Mouse (Mus musculus): ENCODE measurements around the gene Ankrd33b. TPM values are rescaled to one million over a fixed set of nuclear protein-coding genes. Genes with fewer than 3 reads are reported as not detected.

The Ankrd33b gene
- polyA plus RNA-seq, 1 experiment = 6.1 TPM

DNA sequence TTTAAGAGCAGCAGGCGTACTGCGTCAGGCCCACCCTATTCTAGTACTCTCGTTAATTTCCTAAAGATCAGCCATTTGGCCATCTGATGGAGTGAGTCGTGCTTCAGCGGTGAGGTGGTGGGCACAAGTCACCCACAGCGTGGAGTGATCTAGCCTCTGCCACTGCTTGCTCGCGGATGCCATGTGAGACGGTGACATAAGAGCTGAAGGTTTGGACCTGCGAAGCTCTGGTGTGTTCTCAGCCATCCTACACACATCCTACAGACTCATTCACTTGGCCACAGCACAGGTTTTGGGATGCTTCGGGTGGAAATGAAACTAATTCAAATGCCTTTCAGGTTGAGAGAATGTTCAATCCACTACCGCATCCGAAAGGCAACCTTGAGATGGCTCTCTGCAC lies 31.2 kb upstream of the Ankrd33b start:
- Histone ChIP-seq H3K4me3 (ENCODE audit: insufficient read depth, poor library complexity, severe bottlenecking) (no peak overlapping the region), H3K36me3 (ENCODE audit: control insufficient read depth, insufficient read depth) (no peaks in the 10 kb centered on the region), H3K79me2 (ENCODE audit: control insufficient read depth, insufficient read depth) (no peaks in the 10 kb centered on the region), H3K27me3 (ENCODE audit: control insufficient read depth, insufficient read depth, insufficient read length) (no peaks in the 10 kb centered on the region), H3K79me3 (ENCODE audit: low read depth) (no peaks in the 10 kb centered on the region), H3ac (ENCODE audit: control insufficient read depth, insufficient read length, low read depth) (no peak overlapping the region)
- TF ChIP-seq MAX (IDR thresholded peaks at IDR 0.05) (no peak), FOSL1 (IDR thresholded peaks at IDR 0.05; ENCODE audit: insufficient read depth, low read length, poor library complexity, severe bottlenecking) (no peak), CEBPB (IDR thresholded peaks at IDR 0.05; ENCODE audit: low read depth) (no peak)

DNA sequence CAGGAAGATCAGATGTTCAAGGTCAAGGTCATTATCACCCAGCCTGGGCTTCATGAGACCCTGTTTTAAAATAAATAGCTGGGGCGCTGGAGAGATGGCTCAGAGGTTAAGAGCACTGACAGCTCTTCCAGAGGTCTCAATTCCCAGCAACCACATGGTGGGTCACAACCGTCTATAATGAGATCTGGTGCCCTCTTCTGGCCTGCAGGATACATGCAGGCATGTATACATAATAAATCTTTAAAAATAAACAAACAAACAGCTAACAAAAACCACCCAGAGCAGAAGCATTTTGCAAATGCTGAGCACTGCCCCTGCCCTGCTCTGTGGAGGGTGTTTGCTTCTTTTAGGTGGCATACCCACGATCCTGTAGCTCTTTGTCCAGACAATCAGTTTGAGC lies 29.9 kb upstream of the Ankrd33b start:
- H3K4me3 ChIP-seq (ENCODE audit: insufficient read depth, poor library complexity, severe bottlenecking) = no peak overlapping the region
- H3K79me2 ChIP-seq (ENCODE audit: control insufficient read depth, insufficient read depth) = no peaks in the 10 kb centered on the region

GRCm38 (mm10) chr15:31396755-31397154 lies 29.2 kb upstream of the Ankrd33b start:
- Histone ChIP-seq H3K79me3 (ENCODE audit: low read depth) (no peaks in the 10 kb centered on the region), H3K79me2 (ENCODE audit: control insufficient read depth, insufficient read depth) (no peaks in the 10 kb centered on the region)
- no peak for TF ChIP-seq USF1 (IDR thresholded peaks at IDR 0.05; ENCODE audit: low read depth)
- no peak for TF ChIP-seq MYOG (IDR thresholded peaks at IDR 0.05; ENCODE audit: control insufficient read depth, extremely low read depth, insufficient read length)
- no peak for TF ChIP-seq MAX (IDR thresholded peaks at IDR 0.05)
- no peak for TF ChIP-seq FOSL1 (IDR thresholded peaks at IDR 0.05; ENCODE audit: insufficient read depth, low read length, poor library complexity, severe bottlenecking)
- no peak for TF ChIP-seq CTCF (IDR thresholded peaks at IDR 0.05; ENCODE audit: control insufficient read depth, insufficient read depth, insufficient read length)
- no peak for TF ChIP-seq CEBPB (IDR thresholded peaks at IDR 0.05; ENCODE audit: low read depth)
- TF ChIP-seq MYOD1 (IDR thresholded peaks at IDR 0.05; ENCODE audit: control insufficient read depth, insufficient read length, low read depth) = no peak

More for the DNA sequence above, 29.9 kb upstream of the Ankrd33b start:
- TF ChIP-seq USF1 (IDR thresholded peaks at IDR 0.05; ENCODE audit: low read depth) (no peak), MAX (IDR thresholded peaks at IDR 0.05) (no peak), CTCF (IDR thresholded peaks at IDR 0.05; ENCODE audit: control insufficient read depth, insufficient read depth, insufficient read length) (no peak), MYOD1 (IDR thresholded peaks at IDR 0.05; ENCODE audit: control insufficient read depth, insufficient read length, low read depth) (no peak), CEBPB (IDR thresholded peaks at IDR 0.05; ENCODE audit: low read depth) (no peak), MYOG (IDR thresholded peaks at IDR 0.05; ENCODE audit: control insufficient read depth, extremely low read depth, insufficient read length) (no peak), FOSL1 (IDR thresholded peaks at IDR 0.05; ENCODE audit: insufficient read depth, low read length, poor library complexity, severe bottlenecking) (no peak)
- H3K27me3 ChIP-seq (ENCODE audit: control insufficient read depth, insufficient read depth, insufficient read length) = no peaks in the 10 kb centered on the region
- no peaks in the 10 kb centered on the region for H3K36me3 ChIP-seq (ENCODE audit: control insufficient read depth, insufficient read depth)
- H3ac ChIP-seq (ENCODE audit: control insufficient read depth, insufficient read length, low read depth) = no peak overlapping the region
- H3K79me3 ChIP-seq (ENCODE audit: low read depth) = no peaks in the 10 kb centered on the region

DNA sequence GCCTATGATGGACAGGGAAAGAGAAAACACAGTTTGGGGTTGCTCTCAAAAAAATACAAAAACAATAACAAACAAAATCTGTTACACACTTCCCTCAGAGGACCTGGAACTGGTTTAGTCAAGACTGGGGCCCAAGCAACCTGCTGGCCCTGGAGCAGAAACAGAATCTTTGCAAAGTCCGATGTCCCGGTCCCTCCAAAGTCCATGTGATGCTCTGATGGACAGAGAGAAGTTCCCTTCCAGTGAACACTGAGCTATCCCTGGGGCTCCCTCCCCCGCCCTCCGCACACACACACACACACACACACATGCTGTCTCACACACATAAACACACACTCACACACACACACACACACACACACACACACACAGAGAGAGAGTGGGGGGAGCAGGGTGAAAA lies 28.5 kb upstream of the Ankrd33b start:
- Histone ChIP-seq H3ac (ENCODE audit: control insufficient read depth, insufficient read length, low read depth) (no peak overlapping the region), H3K36me3 (ENCODE audit: control insufficient read depth, insufficient read depth) (no peaks in the 10 kb centered on the region), H3K27me3 (ENCODE audit: control insufficient read depth, insufficient read depth, insufficient read length) (no peaks in the 10 kb centered on the region), H3K79me2 (ENCODE audit: control insufficient read depth, insufficient read depth) (no peaks in the 10 kb centered on the region), H3K4me3 (ENCODE audit: insufficient read depth, poor library complexity, severe bottlenecking) (no peak overlapping the region), H3K79me3 (ENCODE audit: low read depth) (no peaks in the 10 kb centered on the region)
- no peak for TF ChIP-seq MYOD1 (IDR thresholded peaks at IDR 0.05; ENCODE audit: control insufficient read depth, insufficient read length, low read depth)
- no peak for TF ChIP-seq MYOG (IDR thresholded peaks at IDR 0.05; ENCODE audit: control insufficient read depth, extremely low read depth, insufficient read length)
- no peak for TF ChIP-seq CEBPB (IDR thresholded peaks at IDR 0.05; ENCODE audit: low read depth)
- TF ChIP-seq CTCF (IDR thresholded peaks at IDR 0.05; ENCODE audit: control insufficient read depth, insufficient read depth, insufficient read length) = no peak
- no peak for TF ChIP-seq MAX (IDR thresholded peaks at IDR 0.05)
- no peak for TF ChIP-seq FOSL1 (IDR thresholded peaks at IDR 0.05; ENCODE audit: insufficient read depth, low read length, poor library complexity, severe bottlenecking)
- TF ChIP-seq USF1 (IDR thresholded peaks at IDR 0.05; ENCODE audit: low read depth) = no peak

More at GRCm38 (mm10) chr15:31396755-31397154, 29.2 kb upstream of the Ankrd33b start:
- Histone ChIP-seq H3ac (ENCODE audit: control insufficient read depth, insufficient read length, low read depth) (no peak overlapping the region), H3K4me3 (ENCODE audit: insufficient read depth, poor library complexity, severe bottlenecking) (no peak overlapping the region), H3K27me3 (ENCODE audit: control insufficient read depth, insufficient read depth, insufficient read length) (no peaks in the 10 kb centered on the region), H3K36me3 (ENCODE audit: control insufficient read depth, insufficient read depth) (no peaks in the 10 kb centered on the region)

DNA sequence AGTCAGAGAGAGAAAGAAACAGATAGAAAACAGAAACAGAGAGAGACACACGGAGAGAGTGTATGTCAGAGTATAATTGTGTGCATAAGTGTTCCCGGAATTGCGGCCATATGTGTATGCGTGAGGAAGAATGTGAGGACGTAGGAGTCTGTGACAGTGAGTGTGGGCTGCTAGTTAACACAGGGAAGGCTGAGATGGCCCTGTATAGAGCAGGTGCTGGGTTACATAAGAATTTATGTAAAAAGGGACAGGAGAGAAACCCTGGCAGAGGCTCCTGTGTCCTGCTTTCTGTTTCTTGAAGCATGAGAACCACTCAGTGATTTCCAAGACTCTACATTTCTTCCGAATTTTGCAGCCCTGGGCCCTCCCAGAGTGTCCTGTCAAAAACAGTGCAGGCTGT lies 25.9 kb upstream of the Ankrd33b start:
- no peaks in the 10 kb centered on the region for H3K79me2 ChIP-seq (ENCODE audit: control insufficient read depth, insufficient read depth)
- H3ac ChIP-seq (ENCODE audit: control insufficient read depth, insufficient read length, low read depth) = no peak overlapping the region
- H3K27me3 ChIP-seq (ENCODE audit: control insufficient read depth, insufficient read depth, insufficient read length) = no peaks in the 10 kb centered on the region
- H3K79me3 ChIP-seq (ENCODE audit: low read depth) = no peaks in the 10 kb centered on the region
- H3K36me3 ChIP-seq (ENCODE audit: control insufficient read depth, insufficient read depth) = no peaks in the 10 kb centered on the region
- TF ChIP-seq MYOD1 (IDR thresholded peaks at IDR 0.05; ENCODE audit: control insufficient read depth, insufficient read length, low read depth) = no peak
- TF ChIP-seq CEBPB (IDR thresholded peaks at IDR 0.05; ENCODE audit: low read depth) = no peak
- TF ChIP-seq MYOG (IDR thresholded peaks at IDR 0.05; ENCODE audit: control insufficient read depth, extremely low read depth, insufficient read length) = no peak
- no peak for TF ChIP-seq FOSL1 (IDR thresholded peaks at IDR 0.05; ENCODE audit: insufficient read depth, low read length, poor library complexity, severe bottlenecking)
- TF ChIP-seq MAX (IDR thresholded peaks at IDR 0.05) = no peak
- no peak for TF ChIP-seq CTCF (IDR thresholded peaks at IDR 0.05; ENCODE audit: control insufficient read depth, insufficient read depth, insufficient read length)
- no peak for TF ChIP-seq USF1 (IDR thresholded peaks at IDR 0.05; ENCODE audit: low read depth)
- no peak overlapping the region for H3K4me3 ChIP-seq (ENCODE audit: insufficient read depth, poor library complexity, severe bottlenecking)

- Histone ChIP-seq H3K27me3 (ENCODE audit: control insufficient read depth, insufficient read depth, insufficient read length) (no peaks in the 10 kb centered on the region), H3K4me3 (ENCODE audit: insufficient read depth, poor library complexity, severe bottlenecking) (no peak overlapping the region), H3ac (ENCODE audit: control insufficient read depth, insufficient read length, low read depth) (no peak overlapping the region), H3K79me2 (ENCODE audit: control insufficient read depth, insufficient read depth) (no peaks in the 10 kb centered on the region), H3K36me3 (ENCODE audit: control insufficient read depth, insufficient read depth) (no peaks in the 10 kb centered on the region), H3K79me3 (ENCODE audit: low read depth) (no peaks in the 10 kb centered on the region)
- TF ChIP-seq MYOD1 (IDR thresholded peaks at IDR 0.05; ENCODE audit: control insufficient read depth, insufficient read length, low read depth) = no peak
- no peak for TF ChIP-seq MYOG (IDR thresholded peaks at IDR 0.05; ENCODE audit: control insufficient read depth, extremely low read depth, insufficient read length)
- no peak for TF ChIP-seq USF1 (IDR thresholded peaks at IDR 0.05; ENCODE audit: low read depth)
- TF ChIP-seq MAX (IDR thresholded peaks at IDR 0.05) = no peak
- no peak for TF ChIP-seq CTCF (IDR thresholded peaks at IDR 0.05; ENCODE audit: control insufficient read depth, insufficient read depth, insufficient read length)
- TF ChIP-seq FOSL1 (IDR thresholded peaks at IDR 0.05; ENCODE audit: insufficient read depth, low read length, poor library complexity, severe bottlenecking) = no peak
- no peak for TF ChIP-seq CEBPB (IDR thresholded peaks at IDR 0.05; ENCODE audit: low read depth)
Measured at GRCm38 (mm10) chr15:31392705-31393104, 25.2 kb upstream of the Ankrd33b start.
